Mouse (Mus musculus) forebrain, postnatal 0 days (tissue): ENCODE measurements around the gene Rnf13. TPM values are rescaled to one million over a fixed set of nuclear protein-coding genes. Genes with fewer than 3 reads are reported as not detected.

Source experiments
- ATAC-seq: fragments of 200-750 bp; cut with Nextera tagmentation; 2 replicates; pipeline ENCODE4 v1.8.0; 2017; ENCODE audit warnings: mild to moderate bottlenecking, moderate library complexity
- DNase-seq: peaks from one replicate; pipeline ENCODE4 v3.0.0-alpha.2; 2015
- H3K27ac ChIP-seq: fragments of 300-500 bp; sonication (generic); 2 replicates; pipeline ENCODE4 v1.5.1; 2014; ENCODE audit warnings: low read depth, mild to moderate bottlenecking, antibody characterized with exemption, low read length, moderate library complexity, mixed read lengths
- H3K27me3 ChIP-seq: fragments of 300-500 bp; sonication (generic); 2 replicates; pipeline ENCODE4 v1.6.1; 2014; ENCODE audit warnings: mild to moderate bottlenecking, low read length, mixed read lengths; ENCODE audit not compliant: insufficient read depth
- H3K36me3 ChIP-seq: fragments of 300-500 bp; sonication (generic); 2 replicates; pipeline ENCODE4 v1.6.1; 2014; ENCODE audit warnings: mild to moderate bottlenecking, moderate library complexity; ENCODE audit not compliant: insufficient read depth
- H3K4me1 ChIP-seq: fragments of 300-500 bp; sonication (generic); 2 replicates; pipeline ENCODE4 v1.6.1; 2014; ENCODE audit warnings: antibody characterized with exemption; ENCODE audit not compliant: insufficient read depth
- H3K4me2 ChIP-seq: fragments of 300-500 bp; sonication (generic); 2 replicates; pipeline ENCODE4 v1.6.1; 2014; ENCODE audit warnings: low read depth, mild to moderate bottlenecking, moderate library complexity
- H3K4me3 ChIP-seq: fragments of 300-500 bp; sonication (generic); 2 replicates; pipeline ENCODE4 v1.5.1; 2014; ENCODE audit warnings: low read depth, low read length, mixed read lengths
- H3K9ac ChIP-seq: fragments of 300-500 bp; sonication (generic); 2 replicates; pipeline ENCODE4 v1.6.1; 2014; ENCODE audit warnings: mild to moderate bottlenecking
- H3K9me3 ChIP-seq: fragments of 300-500 bp; sonication (generic); 2 replicates; pipeline ENCODE4 v1.6.1; 2016; ENCODE audit warnings: low read length
- CTCF ChIP-seq: sonication (generic); IDR thresholded peaks from 2 replicates; pipeline ENCODE4 v1.5.1; 2016; ENCODE audit warnings: antibody characterized with exemption, control low read depth, low read depth
- WGBS: fragments of 180-500 bp; shearing (Covaris S2); extraction: QIAGEN DNeasy Blood & Tissue Kit; methylation state at CpG from one replicate; pipeline ENCODE4 v1.1.7; 2014; 5-methylcytosine and 5-hydroxymethylcytosine counted together
- polyA plus RNA-seq: library from polyadenylated mRNA; unstranded; fragments of >200 nt; fragmentation: Nextera tagmentation; extraction: Ambion mirVana; gene quantifications from 2 replicates; pipeline ENCODE4 v1.2.1, GENCODE M21; 2015
- total RNA-seq: library from RNA; depleted of rRNA; stranded (reverse); fragments of >200 nt; gene quantifications from 2 replicates; pipeline ENCODE4 v1.2.3, GENCODE M21; 2014

Rnf13 gene
- total and polyA plus RNA-seq, 2 experiments from 2014 or later = 46.0 to 88.8 TPM

GRCm38 (mm10) chr3:57736419-57737095 is 695 bp downstream of the Rnf13 start:
- Histone ChIP-seq H3K27ac (peak overlapping the region; percentile 95), H3K4me2 (peak overlapping the region; percentile 69), H3K27me3 (no peaks in the 10 kb centered on the region), H3K9me3 (no peaks in the 10 kb centered on the region), H3K9ac (peak overlapping the region; percentile 82), H3K4me1 (peaks cover 3% of the 10 kb centered on the region; the same call in 1 of the 2 replicates), H3K4me3 (peak overlapping the region; percentile 67), H3K36me3 (no peaks in the 10 kb centered on the region)
- TF ChIP-seq CTCF = no peak
- no peak for ATAC-seq
- under 1% methylated on average over 13 of the region's 13 CpGs for WGBS
- DNase-seq = no peak

- no peak overlapping the region for H3K4me2 ChIP-seq
- peaks cover 3% of the 10 kb centered on the region; the same call in 1 of the 2 replicates for H3K4me1 ChIP-seq
- WGBS = 94% methylated on average over 1 of the region's 1 CpGs
- no peak overlapping the region for H3K27ac ChIP-seq
- H3K9me3 ChIP-seq = no peaks in the 10 kb centered on the region
- ATAC-seq (no peak), DNase-seq (no peak)
- H3K27me3 ChIP-seq = no peaks in the 10 kb centered on the region
- no peak overlapping the region for H3K9ac ChIP-seq
- no peaks in the 10 kb centered on the region for H3K36me3 ChIP-seq
- H3K4me3 ChIP-seq = no peak overlapping the region
- no peak for TF ChIP-seq CTCF
Observed at GRCm38 (mm10) chr3:57739830-57740229, 4.0 kb downstream of the Rnf13 start.

GRCm38 (mm10) chr3:57748576-57749267 is 12.9 kb downstream of the Rnf13 start:
- ATAC-seq = no peak
- Histone ChIP-seq H3K4me2 (no peak overlapping the region), H3K36me3 (no peaks in the 10 kb centered on the region), H3K27me3 (no peaks in the 10 kb centered on the region), H3K27ac (no peak overlapping the region), H3K4me3 (no peak overlapping the region), H3K9ac (no peak overlapping the region), H3K9me3 (no peaks in the 10 kb centered on the region), H3K4me1 (no peaks in the 10 kb centered on the region)
- no peak for TF ChIP-seq CTCF
- DNase-seq = no peak
- WGBS = 94% methylated on average over 3 of the region's 3 CpGs

GRCm38 (mm10) chr3:57776915-57777314 is 41.1 kb downstream of the Rnf13 start:
- Histone ChIP-seq H3K4me2 (no peak overlapping the region), H3K4me1 (no peaks in the 10 kb centered on the region), H3K9me3 (no peaks in the 10 kb centered on the region), H3K36me3 (peaks cover 3% of the 10 kb centered on the region), H3K27ac (no peak overlapping the region), H3K4me3 (no peak overlapping the region), H3K9ac (no peak overlapping the region), H3K27me3 (no peaks in the 10 kb centered on the region)
- ATAC-seq = no peak
- DNase-seq = no peak
- no peak for TF ChIP-seq CTCF
- 89% methylated on average over 2 of the region's 2 CpGs for WGBS

- peak; percentile 17 for DNase-seq
- H3K9me3 ChIP-seq = no peaks in the 10 kb centered on the region
- H3K4me2 ChIP-seq = no peak overlapping the region
- WGBS = 47% methylated on average over 4 of the region's 4 CpGs
- no peak overlapping the region for H3K4me3 ChIP-seq
- no peaks in the 10 kb centered on the region for H3K36me3 ChIP-seq
- peak; percentile 59 for ATAC-seq
- H3K9ac ChIP-seq = no peak overlapping the region
- peak overlapping the region; percentile 29; the same call in 1 of the 2 replicates for H3K27ac ChIP-seq
- H3K4me1 ChIP-seq = peaks cover 10% of the 10 kb centered on the region; the same call in 1 of the 2 replicates
- no peaks in the 10 kb centered on the region for H3K27me3 ChIP-seq
- no peak for TF ChIP-seq CTCF
Observed at GRCm38 (mm10) chr3:57788472-57788871, 52.6 kb downstream of the Rnf13 start.

- Histone ChIP-seq H3K4me1 (peaks cover 10% of the 10 kb centered on the region; the same call in 1 of the 2 replicates), H3K9me3 (no peaks in the 10 kb centered on the region), H3K27me3 (no peaks in the 10 kb centered on the region), H3K4me3 (no peak overlapping the region), H3K36me3 (no peaks in the 10 kb centered on the region), H3K4me2 (no peak overlapping the region), H3K9ac (no peak overlapping the region), H3K27ac (peak overlapping the region; percentile 29; the same call in 1 of the 2 replicates)
- DNase-seq (peak; percentile 22), ATAC-seq (peak; percentile 71)
- no peak for TF ChIP-seq CTCF
- 41% methylated on average over 7 of the region's 7 CpGs for WGBS
Observed at GRCm38 (mm10) chr3:57789005-57789962, 53.4 kb downstream of the Rnf13 start.
